Mouse (Mus musculus): ENCODE data around the gene Rps6kb2.

The Rps6kb2 gene

GRCm38 (mm10) chr19:4114551-4114950 lies 48.6 kb downstream of the Rps6kb2 start:
- DNase-seq: no peak

- DNase-seq: no peak
Observed at GRCm38 (mm10) chr19:4113806-4114230, 49.3 kb downstream of the Rps6kb2 start.

GRCm38 (mm10) chr19:4113186-4113805 lies 49.9 kb downstream of the Rps6kb2 start:
- peak; percentile 96 to 98 for DNase-seq

GRCm38 (mm10) chr19:4112063-4112960 lies 50.8 kb downstream of the Rps6kb2 start:
- DNase-seq: no peak

- no peak for DNase-seq
Observed at GRCm38 (mm10) chr19:4108535-4108934, 54.6 kb downstream of the Rps6kb2 start.

GRCm38 (mm10) chr19:4106654-4107053 lies 56.5 kb downstream of the Rps6kb2 start:
- DNase-seq: no peak

GRCm38 (mm10) chr19:4104675-4105194 lies 58.4 kb downstream of the Rps6kb2 start:
- peak in 1 of 2 experiments; percentile 18 for DNase-seq
